Comparison of ENCODE assay signal across 8 mouse cellular contexts in genomic region chr16:22264962-22265848, GRCm38 (mm10). TPM values are rescaled to one million over a fixed set of nuclear protein-coding genes. Genes with fewer than 3 reads are reported as not detected.
A peak's percentile ranks its signal among the peaks of the same experiment; 100 is the strongest.
DNase-seq lines count a peak whose midpoint lies in the region; ATAC-seq lines count a peak whose summit lies in the region.

No protein-coding gene starts in this region.

- no peaks in the 10 kb centered on the region for H3K36me3 ChIP-seq in intestine, embryonic 15.5 days

- peak; percentile 85 to 87 for DNase-seq in adrenal gland, adult 18-20 months (ENCODE audit: low spot score in 2 of 2)
- peak; percentile 87 for DNase-seq in embryo, embryonic 10.5 days (ENCODE audit: low spot score)
- peak; percentile 84 for DNase-seq in gastrocnemius, postnatal 25 days
- peak; percentile 78 to 84 for DNase-seq in left cerebral cortex, postnatal 25 days (ENCODE audit: low spot score in 2 of 2)
- DNase-seq in mesoderm, embryonic 11.5 days (ENCODE audit: low read depth, low spot score): peak; percentile 92
- peak; percentile 65 to 75 for DNase-seq in right cerebral cortex, postnatal 36 days (ENCODE audit: low spot score in 2 of 2)
- peak; percentile 81 to 90 for DNase-seq in urinary bladder, postnatal 4 days (ENCODE audit: low spot score in 2 of 2)

- ATAC-seq in intestine, embryonic 15.5 days: peak; percentile 68

- peak overlapping the region; percentile 68 for H3K4me2 ChIP-seq in intestine, embryonic 15.5 days (replicated peaks)

- intact Hi-C loops in left cerebral cortex, postnatal 25 days (cut with DNase I): loop anchor here (5.0 kb wide), 1 partner anchor 473 kb away; the partner anchor contains the start of gene Map3k13

- H3K4me3 ChIP-seq in intestine, embryonic 15.5 days (replicated peaks): peak overlapping the region; percentile 90

- no peaks in the 10 kb centered on the region for H3K9me3 ChIP-seq in intestine, embryonic 15.5 days

- H3K27ac ChIP-seq in intestine, embryonic 15.5 days: peak overlapping the region; percentile 98

- peak overlapping the region; percentile 91 for H3K9ac ChIP-seq in intestine, embryonic 15.5 days

- peaks cover 2% of the 10 kb centered on the region; the same call in 1 of the 2 replicates for H3K4me1 ChIP-seq in intestine, embryonic 15.5 days (replicated peaks)

- WGBS in intestine, embryonic 15.5 days: under 1% methylated on average over 78 of the region's 81 CpGs

- H3K27me3 ChIP-seq in intestine, embryonic 15.5 days (replicated peaks): no peaks in the 10 kb centered on the region

RNA-seq across cellular contexts. Expression of gene Tra2b, which starts 0.6 kb away (rescaled TPM):
- total RNA-seq in adrenal gland, adult 18-20 months (2021): 100 to 1,000 TPM; 107 to 116 TPM
- 10 to 100 TPM; 28.5 to 28.7 TPM for total RNA-seq in gastrocnemius, postnatal 25 days (2021)
- polyA plus RNA-seq in intestine, embryonic 15.5 days (2015; fragmentation: Nextera tagmentation; extraction: Ambion mirVana): 304 and 336 TPM in 2 replicates
- total RNA-seq in left cerebral cortex, postnatal 25 days (2021): 10 to 100 TPM; 67.3 to 78.7 TPM

Comparison
In these comparisons a context has a peak if more than half of its experiments do, and no peak if none do; other contexts are left out.
1. Peak in every context shown above with its lines: DNase-seq, ATAC-seq, H3K4me3 ChIP-seq and H3K27ac ChIP-seq.